Mouse (Mus musculus) left cerebral cortex, adult 11 months (tissue): ENCODE measurements at regions not wholly inside any gene's neighbourhood (a gene's known extent, or its start where the extent isn't known, plus 50 kb on each side); places are given as distances from the start of the nearest gene placed in this dataset.
A peak's percentile ranks its signal among the peaks of the same experiment; 100 is the strongest.

Experiments
- DNase-seq: peaks from one replicate; pipeline ENCODE4 v3.0.0; 2022; ENCODE audit warnings: low spot score

DNA sequence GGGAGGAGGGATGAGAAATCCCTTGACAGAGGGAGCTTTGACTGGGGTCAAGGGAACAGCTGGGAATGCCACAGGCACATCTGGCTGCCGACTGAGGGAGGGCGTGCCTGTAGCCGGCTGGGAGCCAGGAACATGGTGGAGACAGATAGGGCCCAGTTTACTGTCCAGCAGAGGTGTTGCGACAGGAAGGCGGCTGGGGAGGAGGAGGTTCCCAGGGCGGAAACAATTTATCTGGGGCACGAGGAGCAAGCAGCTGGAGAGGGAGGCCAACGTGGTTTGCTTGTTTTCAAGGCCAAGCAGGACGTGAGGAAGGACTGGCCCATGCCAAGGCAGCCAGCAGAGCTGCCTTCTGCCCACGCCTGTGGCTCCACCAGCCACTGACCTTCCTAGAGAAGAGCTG is 208.0 kb downstream of the Cyp26b1 start:
- DNase-seq, result no peak

DNA sequence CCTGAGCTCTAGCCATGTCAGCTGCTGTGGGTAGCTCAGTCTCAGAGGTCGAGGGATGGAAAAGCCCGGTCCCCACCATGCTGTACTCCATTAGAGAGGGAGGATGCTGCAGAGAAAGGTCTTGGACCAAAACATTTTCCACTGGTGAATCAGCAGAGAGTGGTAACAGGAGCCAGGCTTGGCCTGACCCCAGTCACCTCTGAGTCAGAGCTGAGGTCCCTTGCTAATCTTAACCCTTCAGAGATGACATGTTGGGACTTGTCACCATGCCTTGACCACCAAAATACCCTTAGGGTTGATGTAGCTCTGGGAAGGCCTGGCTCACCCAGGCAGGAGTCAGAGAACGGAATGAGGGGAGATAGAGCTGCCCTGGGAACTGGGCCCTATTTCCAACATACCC is 210.0 kb downstream of the Cyp26b1 start:
- no peak for DNase-seq

DNA sequence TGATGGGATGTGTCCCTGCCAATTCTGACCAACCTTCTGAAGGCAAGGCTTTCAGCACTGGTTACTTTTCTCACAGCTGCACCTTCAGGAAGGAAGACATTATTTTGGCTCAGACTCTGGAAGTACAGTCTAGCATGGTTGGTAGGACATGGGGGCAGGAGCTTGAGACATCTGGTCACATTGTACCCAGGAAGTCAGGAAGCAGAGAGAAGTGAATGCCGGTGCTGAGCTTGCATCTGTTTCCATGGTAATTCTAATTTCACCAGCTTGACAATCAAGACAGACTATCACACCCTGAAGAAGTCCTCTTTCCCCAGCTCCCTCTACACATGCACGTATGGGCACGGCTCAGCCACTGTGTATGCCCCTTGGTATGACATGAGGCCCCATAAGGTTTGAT is 210.6 kb downstream of the Cyp26b1 start:
- no peak for DNase-seq

DNA sequence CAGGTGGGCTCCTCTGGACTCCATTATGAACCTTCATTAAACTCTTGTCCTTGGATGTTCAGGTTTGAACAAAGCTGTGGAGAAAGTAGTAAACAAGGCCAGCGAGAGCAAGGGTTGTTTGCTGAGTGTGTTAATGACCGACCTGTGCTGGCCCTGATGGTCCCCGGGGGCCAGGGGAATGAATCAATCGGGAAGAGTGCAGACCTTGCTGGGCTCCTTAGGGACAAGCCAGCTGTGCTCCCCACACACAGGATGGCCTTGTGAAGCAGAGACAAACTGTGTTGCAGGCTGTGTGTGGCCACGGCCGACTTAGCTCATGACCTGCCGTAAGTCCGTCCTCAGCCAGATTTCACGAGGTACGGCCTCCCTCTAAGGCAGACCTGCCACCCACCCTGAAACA is 212.1 kb downstream of the Cyp26b1 start:
- DNase-seq, result no peak

DNA sequence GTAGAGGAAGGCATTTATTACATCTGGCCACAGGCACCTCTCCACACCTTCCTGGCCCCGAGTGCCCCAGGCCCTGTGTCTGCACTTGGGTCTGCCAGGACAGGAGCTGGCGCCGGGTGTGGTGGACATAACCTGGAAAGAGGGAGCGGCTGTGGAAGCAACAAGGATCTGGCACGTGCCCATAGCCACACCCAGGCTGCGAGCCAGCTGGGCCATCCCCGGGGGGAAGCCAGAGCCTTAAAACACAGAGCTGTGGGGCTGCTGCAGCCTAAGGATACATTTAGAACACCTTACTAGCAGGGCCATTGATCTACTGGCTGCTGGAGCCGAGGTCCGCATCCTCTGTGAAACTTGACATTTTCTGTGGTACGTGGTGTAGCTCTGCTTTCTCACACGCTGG is 217.0 kb downstream of the Cyp26b1 start:
- no peak for DNase-seq

DNA sequence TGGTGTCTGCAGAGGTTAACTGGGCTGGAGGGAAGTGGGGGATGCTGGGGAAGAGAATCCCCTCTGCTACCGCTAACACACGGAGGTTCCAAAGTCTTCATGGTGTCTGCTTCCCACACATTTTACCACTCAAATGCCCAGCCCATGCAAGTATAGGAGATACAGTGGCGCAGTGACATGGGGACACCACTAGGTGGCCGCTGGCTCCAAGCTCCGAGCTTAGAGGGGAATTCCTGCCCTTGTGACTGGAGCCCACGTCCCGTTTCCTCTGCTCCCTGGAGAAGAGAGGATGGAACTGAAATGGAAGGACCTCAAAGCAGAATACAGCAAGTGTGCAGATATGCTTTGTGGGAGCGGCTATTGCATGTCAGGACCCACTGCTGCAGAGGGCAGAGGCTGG is 218.2 kb downstream of the Cyp26b1 start:
- no peak for DNase-seq

DNA sequence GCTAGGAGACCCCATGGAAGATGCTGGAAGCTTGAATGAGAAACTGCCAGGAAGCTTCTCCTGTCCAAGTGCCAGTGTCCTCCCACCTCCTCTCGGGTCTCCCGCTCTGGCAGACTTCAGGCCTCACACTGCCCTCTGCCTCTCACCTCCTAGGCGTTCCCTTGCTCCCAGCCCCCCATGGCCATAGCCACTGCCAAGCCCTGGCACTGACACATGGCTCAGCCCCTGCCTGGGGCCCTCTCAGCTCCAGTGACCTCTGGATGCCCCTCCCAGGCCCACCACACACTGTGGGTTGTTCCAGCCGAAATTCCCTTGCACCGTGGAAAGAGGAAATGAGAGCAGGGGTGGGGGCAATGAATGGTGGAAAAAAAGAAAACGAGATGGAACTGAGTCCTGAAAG is 227.3 kb downstream of the Cyp26b1 start:
- no peak for DNase-seq

DNA sequence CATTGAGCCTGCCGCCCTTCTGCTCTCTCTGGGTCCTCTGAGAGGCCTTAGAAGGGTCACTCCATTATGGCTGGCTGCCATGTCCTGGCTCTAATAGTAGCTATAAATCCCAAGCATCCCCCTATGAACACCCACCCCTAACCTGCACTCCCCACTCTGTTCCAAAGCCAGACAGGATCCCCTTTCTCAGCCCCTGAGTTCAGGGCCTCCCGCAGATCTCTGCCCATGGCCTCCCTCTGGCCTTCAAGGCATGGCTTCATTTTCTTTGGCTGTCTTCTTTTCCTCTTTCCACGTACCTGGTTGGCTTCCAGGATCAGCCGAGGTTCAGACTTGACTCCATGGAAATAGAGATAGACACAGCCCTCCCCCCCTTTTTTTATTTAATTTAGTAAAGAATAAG is 227.8 kb downstream of the Cyp26b1 start:
- no peak for DNase-seq

DNA sequence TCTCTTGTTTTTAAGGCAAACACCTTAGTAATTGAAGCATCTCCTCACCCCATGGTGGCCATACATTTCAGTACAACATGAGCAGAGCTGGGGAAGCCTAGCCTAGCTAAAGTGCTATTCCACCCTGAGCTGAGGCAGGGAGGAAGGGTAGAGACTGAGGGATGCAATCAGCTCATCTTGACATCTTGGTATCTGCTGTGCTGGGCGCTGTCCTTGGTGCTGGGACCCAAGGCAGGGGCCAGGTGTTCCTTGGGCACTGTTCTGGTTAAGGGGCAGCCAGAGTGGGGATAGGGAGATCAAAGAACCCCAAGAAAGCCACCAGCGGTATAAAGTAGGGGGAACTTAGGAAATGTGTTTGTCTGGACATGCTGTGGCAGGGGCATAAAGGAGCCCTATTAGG is 228.7 kb downstream of the Cyp26b1 start:
- DNase-seq, result no peak

DNA sequence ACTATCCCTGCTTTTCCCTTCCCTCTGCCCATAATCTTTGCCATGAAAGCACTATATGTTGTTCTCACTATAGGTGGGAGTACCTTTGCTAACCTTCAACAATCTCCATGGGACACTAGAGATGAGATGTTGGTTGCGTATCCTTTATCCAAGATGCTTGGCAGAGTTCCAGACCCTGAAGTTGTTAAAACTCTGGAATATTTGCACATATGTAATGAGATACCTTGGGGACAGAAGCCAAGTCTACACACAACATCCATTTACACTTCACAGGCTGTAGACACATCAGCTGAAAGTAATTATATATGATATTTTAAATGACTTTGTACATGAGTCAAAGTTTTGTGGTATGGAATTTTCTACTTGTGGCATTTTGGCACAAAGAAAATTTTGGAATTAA is 231.4 kb downstream of the Cyp26b1 start:
- no peak for DNase-seq

DNA sequence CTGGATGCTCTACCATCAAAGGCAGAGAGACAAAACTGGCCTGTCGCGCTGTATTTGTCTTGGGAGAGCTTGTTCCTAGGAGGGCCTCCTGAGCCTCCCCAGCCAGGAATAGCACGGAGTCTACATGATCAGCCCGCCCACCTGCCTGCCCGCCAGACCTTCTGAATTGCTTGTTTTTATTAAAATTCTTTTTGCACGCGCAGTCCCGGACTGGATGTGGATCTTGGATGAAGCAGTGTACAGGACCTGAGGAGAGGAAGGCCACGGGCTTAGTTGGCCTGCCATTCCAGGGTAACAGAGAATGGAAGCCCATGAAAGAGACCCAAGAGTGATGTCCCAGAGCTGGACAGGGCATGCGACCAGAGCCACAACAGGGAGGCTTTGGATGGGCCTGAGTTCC is 235.8 kb downstream of the Cyp26b1 start:
- no peak for DNase-seq

DNA sequence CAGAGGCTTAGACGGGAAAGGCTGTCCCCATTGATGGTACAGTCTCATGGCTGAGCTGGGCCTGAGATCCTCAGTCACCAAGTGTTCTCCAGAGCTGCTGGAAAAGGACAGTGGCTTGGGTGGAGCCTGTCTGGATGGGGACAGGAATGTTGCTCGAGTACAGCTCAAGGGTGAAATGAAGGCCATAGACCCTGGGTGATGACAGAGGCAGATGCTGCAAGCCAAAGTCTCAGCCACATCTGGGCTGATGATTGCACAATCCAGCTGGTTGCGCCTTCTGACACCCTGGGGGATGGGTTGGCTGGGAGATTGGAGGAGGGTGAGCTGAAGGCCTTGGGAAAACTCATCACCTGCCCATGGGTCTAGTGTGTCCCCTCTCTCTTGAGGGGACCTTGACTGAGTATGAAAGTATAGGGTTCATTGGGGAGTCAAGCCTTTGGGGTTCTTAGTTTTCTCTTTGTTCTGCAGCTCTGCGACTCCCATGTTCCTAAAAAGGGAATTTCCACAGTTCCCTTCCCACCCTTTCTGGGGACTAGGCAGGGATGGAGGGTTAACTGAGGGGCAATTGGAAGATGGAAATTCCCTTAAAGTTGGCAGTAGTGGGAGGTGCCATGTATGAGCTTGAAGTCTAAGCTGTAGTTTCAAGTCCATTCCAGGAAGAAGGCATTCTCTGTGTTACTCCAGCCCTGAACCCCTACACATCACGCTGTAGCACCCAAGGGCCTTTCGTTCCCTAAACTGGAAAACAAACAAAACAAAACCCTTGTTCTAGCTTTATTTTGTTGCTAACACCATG is 240.1 kb downstream of the Cyp26b1 start:
- no peak for DNase-seq

DNA sequence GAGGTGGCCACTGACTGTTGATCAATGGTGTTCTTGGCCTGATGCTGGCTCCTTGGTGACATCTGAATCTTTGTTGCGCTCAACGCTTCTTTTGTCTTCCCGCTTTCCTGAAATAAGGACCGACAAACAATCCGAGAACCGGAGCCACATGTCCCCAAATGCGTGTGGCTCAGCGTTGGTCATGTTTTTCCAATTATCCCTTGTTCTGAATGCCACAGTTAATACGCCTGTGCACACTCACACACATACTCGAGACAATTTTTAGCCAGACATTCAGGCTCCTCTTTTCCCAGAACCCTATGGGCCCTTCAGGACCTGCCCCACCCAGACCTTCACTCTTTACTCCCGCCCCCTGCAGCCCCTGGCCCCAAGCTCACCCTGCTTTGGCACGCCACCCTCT is 248.8 kb downstream of the Cyp26b1 start:
- no peak for DNase-seq

DNA sequence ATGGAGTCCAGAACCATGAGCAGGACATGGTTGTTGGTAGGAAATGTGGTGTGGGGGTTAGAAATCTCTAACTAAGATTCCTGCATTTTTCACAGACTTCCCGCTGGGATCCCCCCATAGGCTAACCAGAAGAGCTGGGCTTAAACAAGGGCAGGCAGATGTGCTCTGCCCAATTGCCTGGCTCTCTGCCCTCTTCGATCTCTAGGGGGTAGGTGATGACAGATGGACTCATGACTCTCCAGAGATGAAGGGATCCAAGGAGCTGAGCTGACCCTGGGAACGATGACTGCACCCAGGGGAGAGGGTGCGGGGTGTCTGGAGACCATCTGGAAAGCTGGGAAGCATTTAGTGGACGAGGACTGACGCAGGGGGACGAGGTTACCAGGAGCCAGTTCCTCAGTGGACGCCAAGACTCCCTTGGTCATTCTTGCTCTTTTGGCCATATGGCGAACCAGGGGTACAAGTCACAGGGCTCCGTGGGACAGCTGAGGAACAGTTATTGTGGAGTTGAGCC is 260.0 kb downstream of the Cyp26b1 start:
- DNase-seq, result no peak

DNA sequence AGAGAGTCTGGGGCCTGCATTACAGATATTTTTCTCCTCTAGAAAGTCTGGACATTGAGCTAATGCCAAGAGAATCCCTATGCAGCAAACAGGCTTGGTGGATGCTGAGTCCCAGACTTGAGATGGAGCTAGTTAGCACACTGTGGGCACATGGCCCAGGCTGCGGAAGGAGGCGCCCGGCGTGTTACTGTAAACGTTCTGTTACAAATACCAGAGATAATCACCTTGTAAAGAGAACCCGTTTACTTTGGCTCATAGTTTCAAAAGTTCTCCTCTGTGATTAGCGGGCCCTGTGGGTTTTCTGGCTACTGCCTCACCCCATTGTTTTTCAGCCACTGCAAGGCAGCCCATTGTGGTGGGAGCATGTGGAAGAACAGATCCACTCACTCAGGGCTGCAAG is 264.6 kb downstream of the Cyp26b1 start:
- DNase-seq, result no peak

DNA sequence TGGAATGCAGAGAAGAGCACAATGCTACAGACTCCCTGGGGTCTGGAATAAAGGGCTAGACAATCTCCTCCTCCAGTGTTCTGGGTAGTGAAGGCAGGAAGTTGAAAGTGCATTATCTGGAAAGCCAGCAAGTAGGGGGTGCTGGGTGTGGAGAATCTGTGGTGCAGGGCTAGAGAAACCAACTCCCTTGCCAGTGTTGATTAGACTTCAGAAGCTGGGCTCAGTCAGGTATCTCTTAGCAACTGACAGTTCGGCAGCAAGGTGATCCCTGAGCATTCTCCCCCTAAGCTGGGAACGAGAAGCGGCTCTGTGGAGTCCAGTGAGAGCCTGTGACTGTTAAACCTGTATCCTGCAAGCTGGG is 265.7 kb downstream of the Cyp26b1 start:
- no peak for DNase-seq

DNA sequence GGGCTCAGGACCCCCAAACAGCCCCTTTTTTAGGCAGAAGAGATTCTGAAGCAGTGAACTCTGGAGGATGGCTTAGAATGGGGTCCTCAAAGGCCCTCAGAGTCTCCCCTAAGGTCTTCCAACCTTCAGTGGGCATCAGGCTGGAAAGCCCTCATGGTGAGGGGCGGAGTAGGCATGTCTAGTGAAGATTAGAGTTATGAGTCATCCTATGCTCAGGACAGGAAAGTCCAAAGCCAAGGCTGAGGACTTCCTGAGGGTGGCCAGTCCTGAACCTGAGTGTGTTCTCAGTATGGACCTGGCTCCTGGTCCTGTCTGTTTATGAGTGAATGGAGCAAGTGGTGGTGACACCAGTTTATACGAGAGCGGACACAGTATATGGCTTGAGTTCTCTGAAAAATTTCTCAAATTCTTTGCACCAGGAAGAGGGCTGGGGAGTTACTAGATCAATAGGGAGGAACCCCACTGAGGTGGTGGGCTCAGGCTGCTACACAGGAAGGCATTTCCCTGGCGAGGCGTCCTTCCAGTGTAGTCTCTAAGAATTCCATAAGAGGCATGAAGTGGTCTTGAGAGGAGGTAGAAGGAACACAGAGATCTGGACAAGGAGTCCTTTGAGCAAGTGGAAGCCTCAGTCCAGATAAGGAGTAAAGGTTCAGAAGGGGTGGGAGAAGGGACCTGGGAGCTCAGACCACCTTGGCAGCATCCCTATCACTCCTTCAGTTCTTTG is 266.2 kb downstream of the Cyp26b1 start:
- DNase-seq, result no peak

DNA sequence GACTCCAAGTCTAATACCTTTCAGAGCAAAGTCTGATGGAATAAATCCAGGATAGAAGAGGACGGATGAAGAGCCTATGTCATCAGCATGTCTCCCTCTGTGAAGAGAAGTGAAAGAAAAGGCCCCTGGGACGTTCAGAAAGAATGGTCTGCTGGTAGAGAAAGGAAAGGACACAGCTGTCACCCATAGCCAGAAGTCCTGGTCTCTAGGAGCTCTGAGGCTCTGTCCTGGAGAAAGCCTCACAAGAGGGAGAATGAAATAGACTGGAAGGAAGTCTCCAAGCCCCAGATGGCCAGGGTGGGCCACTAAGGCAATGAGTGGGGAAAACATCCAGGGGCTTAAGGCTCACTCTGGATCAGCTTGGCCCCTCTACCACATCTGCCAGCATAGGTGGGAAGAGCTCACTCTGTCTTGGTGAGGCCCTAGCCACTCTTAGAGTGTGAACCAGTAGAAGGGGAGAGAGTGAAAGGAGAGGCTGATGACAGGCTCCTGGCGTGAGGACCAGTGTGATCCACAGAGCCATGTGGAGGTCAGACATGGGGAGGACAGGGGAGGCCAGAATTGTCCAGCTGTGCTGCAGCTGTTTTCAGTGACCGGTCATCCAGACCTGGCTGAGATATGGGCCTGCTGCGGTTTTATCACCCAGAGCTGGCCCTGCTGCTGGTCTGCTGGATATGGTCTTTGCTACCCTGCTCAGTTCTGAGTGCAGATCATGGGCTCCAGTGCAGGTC is 268.2 kb downstream of the Cyp26b1 start:
- no peak for DNase-seq

DNA sequence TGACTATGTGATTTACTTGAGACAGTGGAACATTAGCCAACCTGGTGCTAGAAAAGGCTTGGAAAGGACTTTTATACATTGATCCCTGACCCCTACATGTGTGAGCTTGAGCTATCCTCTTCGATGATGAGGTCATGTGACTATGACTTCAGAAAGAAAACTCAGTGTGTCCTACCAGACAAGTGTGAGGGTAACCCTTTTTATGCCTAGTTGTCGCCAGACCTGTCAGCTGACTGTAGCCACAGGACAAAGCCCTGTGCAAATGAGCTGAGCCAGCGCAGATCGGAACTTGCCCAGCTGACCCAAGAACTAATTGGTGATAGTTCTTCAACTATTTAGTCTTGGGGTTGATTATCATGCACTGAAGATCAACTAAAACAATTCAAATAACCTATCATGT is 269.5 kb downstream of the Cyp26b1 start:
- DNase-seq, result no peak

DNA sequence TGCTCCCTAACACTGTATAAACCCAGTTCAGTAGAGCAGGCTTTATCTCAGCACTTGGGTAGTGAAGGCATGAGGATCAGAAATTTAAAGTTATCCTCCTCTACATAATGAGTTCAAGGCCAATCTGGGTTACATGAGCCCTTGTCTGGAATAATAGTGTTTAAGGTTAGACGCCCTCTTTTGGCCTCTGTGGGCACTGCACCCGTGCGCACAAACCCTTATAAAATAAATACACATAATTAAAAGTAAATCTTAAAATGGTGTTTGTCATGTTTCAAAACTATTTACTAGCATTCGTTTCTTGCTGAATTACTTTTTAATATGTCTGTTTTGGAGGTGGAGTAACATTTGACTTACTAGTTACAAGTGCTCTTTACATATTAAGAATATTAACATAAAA is 271.2 kb downstream of the Cyp26b1 start:
- no peak for DNase-seq

DNA sequence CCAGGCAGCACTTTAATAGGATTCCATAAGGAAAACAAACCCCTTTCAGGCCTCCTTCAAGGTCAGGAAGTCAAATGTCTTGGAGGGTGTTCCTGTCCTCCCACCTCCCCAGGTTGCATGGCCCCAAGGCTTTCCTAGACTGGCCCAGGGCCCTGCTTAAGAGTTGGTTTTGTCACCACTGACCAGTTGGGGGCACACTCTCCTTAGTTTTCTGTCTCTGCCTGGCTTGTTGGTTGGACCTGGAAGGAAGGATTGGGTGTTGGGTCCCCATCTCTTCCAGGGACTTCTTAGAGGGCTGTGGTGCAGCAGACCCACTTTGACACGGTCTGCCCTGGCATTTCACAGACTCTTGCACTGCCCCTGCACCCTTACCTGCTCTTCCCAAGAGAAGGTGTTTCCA is 273.1 kb downstream of the Cyp26b1 start:
- no peak for DNase-seq

DNA sequence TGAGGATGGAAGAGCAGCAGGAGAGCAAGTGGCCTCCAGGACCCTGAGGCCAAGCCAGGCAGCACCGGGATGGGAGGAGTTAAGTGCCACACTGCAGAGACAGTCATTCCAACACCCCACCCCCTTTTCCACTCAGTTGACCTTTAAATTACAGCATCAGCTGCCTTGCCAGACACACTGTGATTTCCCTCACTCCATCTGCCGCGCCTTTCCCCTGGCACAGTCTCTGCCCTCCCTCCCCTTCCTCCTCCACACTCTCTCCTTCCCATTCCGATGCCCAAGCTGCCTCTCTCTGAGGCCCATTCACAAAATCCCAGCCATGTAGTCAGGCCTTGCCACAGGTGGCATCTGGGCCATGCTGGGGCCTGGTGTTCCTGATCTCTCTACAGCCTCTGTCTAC is 274.9 kb downstream of the Cyp26b1 start:
- peak; percentile 18 for DNase-seq

DNA sequence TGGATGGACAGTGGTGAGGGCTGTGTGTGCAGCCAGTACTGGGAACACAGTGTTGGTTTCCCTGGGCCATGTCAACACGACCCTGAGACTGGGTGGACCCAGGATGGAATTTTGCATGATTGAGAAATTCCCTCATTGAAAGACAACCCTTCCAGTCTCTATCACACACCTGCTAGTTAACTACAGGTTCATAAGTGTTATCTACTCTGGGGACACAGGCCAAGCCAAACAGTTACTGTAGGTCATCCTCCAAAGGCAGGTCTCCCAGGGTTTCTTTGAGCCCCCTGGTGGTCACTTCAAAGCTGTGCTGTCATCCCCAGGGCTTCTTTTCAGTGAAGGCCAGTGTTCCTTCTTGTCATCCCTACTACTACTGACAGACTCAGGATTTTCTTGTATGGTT is 276.7 kb downstream of the Cyp26b1 start:
- no peak for DNase-seq
